Mouse (Mus musculus) spleen, postnatal 0 days (tissue): ENCODE measurements around the gene Trim39. TPM values are rescaled to one million over a fixed set of nuclear protein-coding genes. Genes with fewer than 3 reads are reported as not detected.

Experiments used
- polyA plus RNA-seq: library from polyadenylated mRNA; unstranded; fragments of >200 nt; fragmentation: Nextera tagmentation; extraction: Ambion mirVana; gene quantifications from 2 replicates; pipeline ENCODE4 v1.2.1, GENCODE M21; 2015

Gene Trim39
- polyA plus RNA-seq: 6.4 and 7.8 TPM in 2 replicates

GRCm38 (mm10) chr17:36271586-36272256 is at the start of gene Trim39:
Trim39 (minus strand) TSS chr17:36272247.

GRCm38 (mm10) chr17:36286390-36286789 is 14.3 kb upstream of the Trim39 start, which contains the start of gene H2-M10.2:
H2-M10.2 (minus strand) TSS chr17:36286490.

GRCm38 (mm10) chr17:36257969-36258368 is 14.1 kb downstream of the Trim39 start, which contains the start of gene Rpp21:
Rpp21 (minus strand) TSS chr17:36258069.

Other genes with a start within 250 kb of the Trim39 start
- 38.3 and 49.1 TPM in 2 replicates for gene H2-T23, start 239.4 kb downstream of the Trim39 start, polyA plus RNA-seq
- 10.0 and 15.3 TPM in 2 replicates for gene H2-T22, start 229.5 kb downstream of the Trim39 start, polyA plus RNA-seq
- gene Gm6034, start 229.3 kb downstream of the Trim39 start, polyA plus RNA-seq: not detected in 2 replicates
- not detected in 2 replicates for gene Gm11127, start 213.9 kb downstream of the Trim39 start, polyA plus RNA-seq
- not detected in 2 replicates for gene Gm19684, start 150.6 kb downstream of the Trim39 start, polyA plus RNA-seq
- not detected in 2 replicates for gene Gm7030, start 142.8 kb downstream of the Trim39 start, polyA plus RNA-seq
- not detected in 2 replicates for gene Gm8909, start 103.7 kb downstream of the Trim39 start, polyA plus RNA-seq
- gene H2-T3, start 82.0 kb downstream of the Trim39 start, polyA plus RNA-seq: not detected in 2 replicates
- gene Rpp21, start 14.2 kb downstream of the Trim39 start, polyA plus RNA-seq: 86.7 and 86.8 TPM in 2 replicates
- not detected in 2 replicates for gene H2-M10.2, start 14.2 kb upstream of the Trim39 start, polyA plus RNA-seq
- gene H2-M10.1, start 53.9 kb upstream of the Trim39 start, polyA plus RNA-seq: not detected in 2 replicates
- gene H2-M10.3, start 96.2 kb upstream of the Trim39 start, polyA plus RNA-seq: not detected in 2 replicates
- gene H2-M10.4, start 190.1 kb upstream of the Trim39 start, polyA plus RNA-seq: not detected in 2 replicates